Mouse (Mus musculus): Measurements from ENCODE around the gene Ubxn1. TPM values are rescaled to one million over a fixed set of nuclear protein-coding genes. Genes with fewer than 3 reads are reported as not detected.

The Ubxn1 gene
- total RNA-seq, 2 experiments from 2014 or later, result 86.1 to 94.7 TPM

GRCm38 (mm10) chr19:8911810-8912209 is 40.5 kb downstream of the Ubxn1 start:
- TF ChIP-seq CTCF (IDR thresholded peaks at IDR 0.05), result no peak
- no peak for DNase-seq (ENCODE audit: extremely low spot score in 1 of 2, low spot score in 2 of 2)
- peak overlapping the region; percentile 51 for H3K27ac ChIP-seq
- intact Hi-C loops (cut with DNase I), result no loop called here
- no peak overlapping the region for H3K4me3 ChIP-seq

- intact Hi-C loops (cut with DNase I), result no loop called here
- peak overlapping the region; percentile 6; the same call in 1 of the 2 replicates for H3K27ac ChIP-seq
- DNase-seq (ENCODE audit: extremely low spot score in 1 of 2, low spot score in 2 of 2), result no peak
- no peak overlapping the region for H3K4me3 ChIP-seq
- no peak for TF ChIP-seq CTCF (IDR thresholded peaks at IDR 0.05)
Measured at GRCm38 (mm10) chr19:8914212-8914611, 42.9 kb downstream of the Ubxn1 start.

- DNase-seq (ENCODE audit: extremely low spot score in 1 of 2, low spot score in 2 of 2), result no peak
- no peak for TF ChIP-seq CTCF (IDR thresholded peaks at IDR 0.05)
- no peak overlapping the region for H3K27ac ChIP-seq
- no peak overlapping the region for H3K4me3 ChIP-seq
- intact Hi-C loops (cut with DNase I), result no loop called here
Measured at GRCm38 (mm10) chr19:8919000-8919399, 47.7 kb downstream of the Ubxn1 start.

GRCm38 (mm10) chr19:8919684-8920072 is 48.4 kb downstream of the Ubxn1 start:
- no peak for DNase-seq (ENCODE audit: extremely low spot score in 1 of 2, low spot score in 2 of 2)
- peak overlapping the region; percentile 59 for H3K4me3 ChIP-seq
- intact Hi-C loops (cut with DNase I), result no loop called here
- H3K27ac ChIP-seq, result peak overlapping the region; percentile 90
- no peak for TF ChIP-seq CTCF (IDR thresholded peaks at IDR 0.05)

GRCm38 (mm10) chr19:8920073-8920736 is 48.9 kb downstream of the Ubxn1 start, which contains the start of gene B3gat3:
Gene B3gat3, plus strand, starts transcription at chr19:8920374.
- intact Hi-C loops (cut with DNase I), result no loop called here

GRCm38 (mm10) chr19:8920836-8921291 is 49.6 kb downstream of the Ubxn1 start:
- Histone ChIP-seq H3K4me3 (peak overlapping the region; percentile 59), H3K27ac (peak overlapping the region; percentile 90)
- intact Hi-C loops (cut with DNase I), result no loop called here
- TF ChIP-seq CTCF (IDR thresholded peaks at IDR 0.05), result no peak
- DNase-seq (ENCODE audit: extremely low spot score in 1 of 2, low spot score in 2 of 2), result no peak

More at GRCm38 (mm10) chr19:8920073-8920736, 48.9 kb downstream of the Ubxn1 start, which contains the start of gene B3gat3:
- Histone ChIP-seq H3K4me3 (peak within 1 kb of the TSS; percentile 59), H3K27ac (peak within 1 kb of the TSS; percentile 90)
- DNase-seq (ENCODE audit: extremely low spot score in 1 of 2, low spot score in 2 of 2), result peak; percentile 92 to 94
- TF ChIP-seq CTCF (IDR thresholded peaks at IDR 0.05), result no peak

- no peak overlapping the region for H3K4me3 ChIP-seq
- no peak overlapping the region for H3K27ac ChIP-seq
- no peak for DNase-seq (ENCODE audit: extremely low spot score in 1 of 2, low spot score in 2 of 2)
- no peak for TF ChIP-seq CTCF (IDR thresholded peaks at IDR 0.05)
- intact Hi-C loops (cut with DNase I), result no loop called here
Measured at GRCm38 (mm10) chr19:8921741-8922140, 50.4 kb downstream of the Ubxn1 start.

Small RNAs within 50 kb of the gene (microRNA-seq; reads per million reads assigned to microRNA genes)
- gene Mir5136, result 0 reads per million in 2 experiments

Other genes with a start within 250 kb of the Ubxn1 start
- 100 to 1,000 TPM; 152 to 155 TPM for gene Chrm1, start 207.7 kb upstream of the Ubxn1 start, total RNA-seq (2021)
- gene Slc3a2, start 148.1 kb upstream of the Ubxn1 start, total RNA-seq (2021), result 100 to 1,000 TPM; 144 to 154 TPM
- 10 to 100 TPM; 48.5 to 53.1 TPM for gene Wdr74, start 135.7 kb upstream of the Ubxn1 start, total RNA-seq (2021)
- gene 1700092M07Rik, start 130.8 kb upstream of the Ubxn1 start, total RNA-seq (2021), result 1 to 10 TPM; 1.4 to 1.8 TPM
- gene Stx5a, start 130.1 kb upstream of the Ubxn1 start, total RNA-seq (2021), result 10 to 100 TPM; 71.2 to 77.9 TPM
- gene Nxf1, start 114.4 kb upstream of the Ubxn1 start, total RNA-seq (2021), result 10 to 100 TPM; 90.2 to 98.8 TPM
- gene Tmem223, start 100.5 kb upstream of the Ubxn1 start, total RNA-seq (2021), result 10 to 100 TPM; 63.8 to 66.8 TPM
- gene Tmem179b, start 97.0 kb upstream of the Ubxn1 start, total RNA-seq (2021), result 1 to 10 TPM; 8.2 to 8.7 TPM
- 10 to 100 TPM; 13.1 to 14.3 TPM for gene Taf6l, start 85.1 kb upstream of the Ubxn1 start, total RNA-seq (2021)
- gene Polr2g, start 72.9 kb upstream of the Ubxn1 start, total RNA-seq (2021), result 100 to 1,000 TPM in 1 of 2 experiments, 10 to 100 TPM in 1; 96.6 to 105 TPM
- 1 to 10 TPM; 5.3 to 6.7 TPM for gene Zbtb3, start 68.9 kb upstream of the Ubxn1 start, total RNA-seq (2021)
- gene Ttc9c, start 52.2 kb upstream of the Ubxn1 start, total RNA-seq (2021), result 10 to 100 TPM; 34.5 to 36.7 TPM
- 100 to 1,000 TPM; 125 to 129 TPM for gene Hnrnpul2, start 51.5 kb upstream of the Ubxn1 start, total RNA-seq (2021)
- not detected for gene AC129217.1, start 41.7 kb upstream of the Ubxn1 start, total RNA-seq (2021)
- 100 to 1,000 TPM; 109 TPM for gene Bscl2, start 34.0 kb upstream of the Ubxn1 start, total RNA-seq (2021)
- 100 to 1,000 TPM; 184 to 198 TPM for gene Gng3, start 32.3 kb upstream of the Ubxn1 start, total RNA-seq (2021)
- gene Lrrn4cl, start 20.7 kb upstream of the Ubxn1 start, total RNA-seq (2021), result 1 to 10 TPM in 1 of 2 experiments, under 1 TPM in 1; 0.87 to 1.1 TPM
- 10 to 100 TPM; 33.1 to 36.2 TPM for gene Uqcc3, start 9.4 kb downstream of the Ubxn1 start, total RNA-seq (2021)
- 1 to 10 TPM; 6.5 to 9.3 TPM for gene Lbhd1, start 12.2 kb downstream of the Ubxn1 start, total RNA-seq (2021)
- gene Gm49403, start 12.4 kb downstream of the Ubxn1 start, total RNA-seq (2021), result not detected
- 10 to 100 TPM; 22.5 to 23.2 TPM for gene 1810009A15Rik, start 17.4 kb downstream of the Ubxn1 start, total RNA-seq (2021)
- 1 to 10 TPM; 1.2 to 6.7 TPM for gene Gm49416, start 17.4 kb downstream of the Ubxn1 start, total RNA-seq (2021)
- gene Ints5, start 21.5 kb downstream of the Ubxn1 start, total RNA-seq (2021), result 10 to 100 TPM; 21.7 to 22.9 TPM
- 100 to 1,000 TPM in 1 of 2 experiments, 10 to 100 TPM in 1; 96.4 to 104 TPM for gene Ganab, start 26.6 kb downstream of the Ubxn1 start, total RNA-seq (2021)
- 100 to 1,000 TPM; 172 to 173 TPM for gene B3gat3, start 48.9 kb downstream of the Ubxn1 start, total RNA-seq (2021)
- gene Rom1, start 57.9 kb downstream of the Ubxn1 start, total RNA-seq (2021), result 1 to 10 TPM; 5.6 to 7.2 TPM
- 10 to 100 TPM; 11.0 to 13.7 TPM for gene Eml3, start 58.1 kb downstream of the Ubxn1 start, total RNA-seq (2021)
- gene Mta2, start 70.4 kb downstream of the Ubxn1 start, total RNA-seq (2021), result 10 to 100 TPM; 55.5 to 55.6 TPM
- 10 to 100 TPM; 21.4 to 22.4 TPM for gene Tut1, start 82.4 kb downstream of the Ubxn1 start, total RNA-seq (2021)
- 100 to 1,000 TPM; 228 to 236 TPM for gene Eef1g, start 95.5 kb downstream of the Ubxn1 start, total RNA-seq (2021)
- gene Ahnak, start 117.8 kb downstream of the Ubxn1 start, total RNA-seq (2021), result 10 to 100 TPM; 22.5 to 32.2 TPM
- not detected for gene Scgb1a1, start 216.5 kb downstream of the Ubxn1 start, total RNA-seq (2021)

All from left cerebral cortex, adult 2 months (tissue).